Mouse (Mus musculus) heart, embryonic 13.5 days (tissue): ENCODE measurements at regions not wholly inside any gene's neighbourhood (a gene's known extent, or its start where the extent isn't known, plus 50 kb on each side); places are given as distances from the start of the nearest gene placed in this dataset.

Experiments used
- ATAC-seq: fragments of 200-750 bp; cut with Nextera tagmentation; 2 replicates; pipeline ENCODE4 v1.8.0; 2017; ENCODE audit warnings: moderate TSS enrichment; ENCODE audit not compliant: insufficient number of reproducible peaks, low FRiP score, low TSS enrichment; ENCODE audit errors: extremely low read depth
- H3K27ac ChIP-seq: fragments of 300-500 bp; sonication (generic); replicated peaks from 2 replicates; pipeline ENCODE4 v1.5.1; 2015; ENCODE audit warnings: moderate library complexity, mild to moderate bottlenecking, inconsistent platforms
- H3K27me3 ChIP-seq: fragments of 300-500 bp; sonication (generic); replicated peaks from 2 replicates; pipeline ENCODE4 v1.6.1; 2015; ENCODE audit warnings: mild to moderate bottlenecking, inconsistent platforms
- H3K36me3 ChIP-seq: fragments of 300-500 bp; sonication (generic); 2 replicates; pipeline ENCODE4 v1.6.1; 2015; ENCODE audit warnings: mild to moderate bottlenecking, inconsistent platforms
- H3K4me1 ChIP-seq: fragments of 300-500 bp; sonication (generic); 2 replicates; pipeline ENCODE4 v1.6.1; 2015; ENCODE audit warnings: inconsistent platforms
- H3K4me2 ChIP-seq: fragments of 300-500 bp; sonication (generic); 2 replicates; pipeline ENCODE4 v1.6.1; 2015; ENCODE audit warnings: inconsistent platforms, mild to moderate bottlenecking, moderate library complexity
- H3K4me3 ChIP-seq: fragments of 300-500 bp; sonication (generic); 2 replicates; pipeline ENCODE4 v1.5.1; 2015; ENCODE audit warnings: moderate library complexity, mild to moderate bottlenecking, inconsistent platforms
- H3K9ac ChIP-seq: fragments of 300-500 bp; sonication (generic); 2 replicates; pipeline ENCODE4 v1.6.1; 2015; ENCODE audit warnings: inconsistent platforms, mild to moderate bottlenecking, moderate library complexity
- H3K9me3 ChIP-seq: fragments of 300-500 bp; sonication (generic); 2 replicates; pipeline ENCODE4 v1.6.1; 2016; ENCODE audit warnings: inconsistent platforms
- WGBS: fragments of 180-500 bp; shearing (Covaris S2); methylation state at CpG from one replicate; pipeline ENCODE4 v1.1.7; 2015; ENCODE audit warnings: mixed read lengths; 5-methylcytosine and 5-hydroxymethylcytosine counted together

- no peaks in the 10 kb centered on the region for H3K36me3 ChIP-seq
- H3K27ac ChIP-seq, result peak overlapping the region; percentile 97
- H3K4me2 ChIP-seq, result peak overlapping the region; percentile 59
- H3K27me3 ChIP-seq, result no peaks in the 10 kb centered on the region
- no peak for ATAC-seq
- peak overlapping the region; percentile 73 for H3K9ac ChIP-seq
- no peak overlapping the region for H3K4me3 ChIP-seq
- peaks cover 25% of the 10 kb centered on the region for H3K4me1 ChIP-seq
- 37% methylated on average over 9 of the region's 9 CpGs for WGBS
- H3K9me3 ChIP-seq, result no peaks in the 10 kb centered on the region
Observed at GRCm38 (mm10) chr8:79561269-79562063, 78.0 kb upstream of the Otud4 start.

GRCm38 (mm10) chr8:79559516-79559915 lies 79.9 kb upstream of the Otud4 start:
- H3K4me3 ChIP-seq, result no peak overlapping the region
- ATAC-seq, result no peak
- H3K27ac ChIP-seq, result no peak overlapping the region
- no peak overlapping the region for H3K4me2 ChIP-seq
- H3K27me3 ChIP-seq, result no peaks in the 10 kb centered on the region
- H3K9ac ChIP-seq, result no peak overlapping the region
- H3K36me3 ChIP-seq, result no peaks in the 10 kb centered on the region
- no peaks in the 10 kb centered on the region for H3K9me3 ChIP-seq
- H3K4me1 ChIP-seq, result peaks cover 25% of the 10 kb centered on the region
- 75% methylated on average over 6 of the region's 6 CpGs for WGBS

GRCm38 (mm10) chr8:79554311-79554710 lies 85.1 kb upstream of the Otud4 start:
- Histone ChIP-seq H3K4me3 (no peak overlapping the region), H3K27me3 (no peaks in the 10 kb centered on the region), H3K9ac (no peak overlapping the region), H3K36me3 (no peaks in the 10 kb centered on the region), H3K4me2 (no peak overlapping the region), H3K27ac (no peak overlapping the region), H3K9me3 (no peaks in the 10 kb centered on the region), H3K4me1 (no peaks in the 10 kb centered on the region)
- ATAC-seq, result no peak
- WGBS, result 79% methylated on average over 2 of the region's 4 CpGs

- Histone ChIP-seq H3K4me1 (no peaks in the 10 kb centered on the region), H3K27me3 (no peaks in the 10 kb centered on the region), H3K9ac (no peak overlapping the region), H3K4me3 (no peak overlapping the region), H3K36me3 (no peaks in the 10 kb centered on the region), H3K27ac (no peak overlapping the region), H3K9me3 (no peaks in the 10 kb centered on the region), H3K4me2 (no peak overlapping the region)
- no peak for ATAC-seq
- WGBS, result 63% methylated on average over 2 of the region's 2 CpGs
Observed at GRCm38 (mm10) chr8:79550151-79550550, 89.3 kb upstream of the Otud4 start.

- H3K4me1 ChIP-seq, result no peaks in the 10 kb centered on the region
- H3K27me3 ChIP-seq, result no peaks in the 10 kb centered on the region
- WGBS, result 72% methylated on average over 6 of the region's 6 CpGs
- no peak for ATAC-seq
- no peaks in the 10 kb centered on the region for H3K36me3 ChIP-seq
- H3K9me3 ChIP-seq, result no peaks in the 10 kb centered on the region
- no peak overlapping the region for H3K27ac ChIP-seq
- no peak overlapping the region for H3K4me2 ChIP-seq
- H3K4me3 ChIP-seq, result no peak overlapping the region
- H3K9ac ChIP-seq, result no peak overlapping the region
Observed at GRCm38 (mm10) chr8:79548156-79548555, 91.3 kb upstream of the Otud4 start.

- no peaks in the 10 kb centered on the region for H3K27me3 ChIP-seq
- WGBS, result 79% methylated on average over 5 of the region's 5 CpGs
- H3K27ac ChIP-seq, result no peak overlapping the region
- H3K4me2 ChIP-seq, result no peak overlapping the region
- H3K4me3 ChIP-seq, result no peak overlapping the region
- no peak overlapping the region for H3K9ac ChIP-seq
- no peaks in the 10 kb centered on the region for H3K9me3 ChIP-seq
- no peaks in the 10 kb centered on the region for H3K4me1 ChIP-seq
- no peak for ATAC-seq
- no peaks in the 10 kb centered on the region for H3K36me3 ChIP-seq
Observed at GRCm38 (mm10) chr8:79545866-79546373, 93.5 kb upstream of the Otud4 start.

GRCm38 (mm10) chr8:79542461-79542860 lies 97.0 kb upstream of the Otud4 start:
- Histone ChIP-seq H3K9ac (no peak overlapping the region), H3K4me1 (no peaks in the 10 kb centered on the region), H3K4me3 (no peak overlapping the region), H3K27me3 (no peaks in the 10 kb centered on the region), H3K36me3 (no peaks in the 10 kb centered on the region), H3K4me2 (no peak overlapping the region), H3K9me3 (no peaks in the 10 kb centered on the region), H3K27ac (no peak overlapping the region)
- WGBS, result 59% methylated on average over 2 of the region's 2 CpGs
- ATAC-seq, result no peak

GRCm38 (mm10) chr8:79540053-79540452 lies 99.4 kb upstream of the Otud4 start:
- Histone ChIP-seq H3K9ac (no peak overlapping the region), H3K4me1 (no peaks in the 10 kb centered on the region)
- no peak for ATAC-seq

GRCm38 (mm10) chr8:79534271-79534889 lies 105.0 kb upstream of the Otud4 start:
- H3K27ac ChIP-seq, result no peak overlapping the region
- ATAC-seq, result no peak
- 69% methylated on average over 12 of the region's 12 CpGs for WGBS
- no peaks in the 10 kb centered on the region for H3K36me3 ChIP-seq
- no peak overlapping the region for H3K4me3 ChIP-seq
- no peaks in the 10 kb centered on the region for H3K27me3 ChIP-seq
- H3K4me2 ChIP-seq, result no peak overlapping the region
- H3K9me3 ChIP-seq, result no peaks in the 10 kb centered on the region
- no peak overlapping the region for H3K9ac ChIP-seq
- no peaks in the 10 kb centered on the region for H3K4me1 ChIP-seq

More at GRCm38 (mm10) chr8:79540053-79540452, 99.4 kb upstream of the Otud4 start:
- WGBS, result 80% methylated on average over 4 of the region's 4 CpGs
- Histone ChIP-seq H3K9me3 (no peaks in the 10 kb centered on the region), H3K4me3 (no peak overlapping the region), H3K4me2 (no peak overlapping the region), H3K36me3 (no peaks in the 10 kb centered on the region), H3K27ac (no peak overlapping the region), H3K27me3 (no peaks in the 10 kb centered on the region)

- H3K36me3 ChIP-seq, result no peaks in the 10 kb centered on the region
- H3K4me2 ChIP-seq, result no peak overlapping the region
- H3K9ac ChIP-seq, result no peak overlapping the region
- H3K27ac ChIP-seq, result no peak overlapping the region
- H3K27me3 ChIP-seq, result no peaks in the 10 kb centered on the region
- H3K9me3 ChIP-seq, result no peaks in the 10 kb centered on the region
- WGBS, result 29% methylated on average over 4 of the region's 4 CpGs
- no peak for ATAC-seq
- no peaks in the 10 kb centered on the region for H3K4me1 ChIP-seq
- no peak overlapping the region for H3K4me3 ChIP-seq
Observed at GRCm38 (mm10) chr8:79529556-79529955, 109.9 kb upstream of the Otud4 start.

- H3K9ac ChIP-seq, result no peak overlapping the region
- ATAC-seq, result no peak
- H3K27me3 ChIP-seq, result no peaks in the 10 kb centered on the region
- H3K36me3 ChIP-seq, result no peaks in the 10 kb centered on the region
- no peak overlapping the region for H3K27ac ChIP-seq
- WGBS, result 52% methylated on average over 1 of the region's 1 CpGs
- H3K4me2 ChIP-seq, result no peak overlapping the region
- H3K4me3 ChIP-seq, result no peak overlapping the region
- no peaks in the 10 kb centered on the region for H3K9me3 ChIP-seq
- H3K4me1 ChIP-seq, result no peaks in the 10 kb centered on the region
Observed at GRCm38 (mm10) chr8:79522040-79522439, 117.4 kb upstream of the Otud4 start.

- no peak overlapping the region for H3K4me3 ChIP-seq
- no peak for ATAC-seq
- 79% methylated on average over 4 of the region's 4 CpGs for WGBS
- H3K36me3 ChIP-seq, result no peaks in the 10 kb centered on the region
- no peak overlapping the region for H3K27ac ChIP-seq
- no peak overlapping the region for H3K9ac ChIP-seq
- no peaks in the 10 kb centered on the region for H3K4me1 ChIP-seq
- no peaks in the 10 kb centered on the region for H3K27me3 ChIP-seq
- H3K9me3 ChIP-seq, result no peaks in the 10 kb centered on the region
- H3K4me2 ChIP-seq, result no peak overlapping the region
Observed at GRCm38 (mm10) chr8:79518966-79519365, 119.6 kb upstream of the Smad1 start.
